Mouse (Mus musculus): ENCODE results near the gene Zkscan4. TPM values are rescaled to one million over a fixed set of nuclear protein-coding genes. Genes with fewer than 3 reads are reported as not detected.
"Not testable (repeated sequence)": the region's sequence is repeated elsewhere in the genome, so short reads cannot be mapped to it uniquely, and the experiment has no call there.

Zkscan4 gene
- 10.1 and 10.7 TPM in 2 replicates for polyA plus RNA-seq (2015; fragmentation: Nextera tagmentation; extraction: Ambion mirVana)

DNA sequence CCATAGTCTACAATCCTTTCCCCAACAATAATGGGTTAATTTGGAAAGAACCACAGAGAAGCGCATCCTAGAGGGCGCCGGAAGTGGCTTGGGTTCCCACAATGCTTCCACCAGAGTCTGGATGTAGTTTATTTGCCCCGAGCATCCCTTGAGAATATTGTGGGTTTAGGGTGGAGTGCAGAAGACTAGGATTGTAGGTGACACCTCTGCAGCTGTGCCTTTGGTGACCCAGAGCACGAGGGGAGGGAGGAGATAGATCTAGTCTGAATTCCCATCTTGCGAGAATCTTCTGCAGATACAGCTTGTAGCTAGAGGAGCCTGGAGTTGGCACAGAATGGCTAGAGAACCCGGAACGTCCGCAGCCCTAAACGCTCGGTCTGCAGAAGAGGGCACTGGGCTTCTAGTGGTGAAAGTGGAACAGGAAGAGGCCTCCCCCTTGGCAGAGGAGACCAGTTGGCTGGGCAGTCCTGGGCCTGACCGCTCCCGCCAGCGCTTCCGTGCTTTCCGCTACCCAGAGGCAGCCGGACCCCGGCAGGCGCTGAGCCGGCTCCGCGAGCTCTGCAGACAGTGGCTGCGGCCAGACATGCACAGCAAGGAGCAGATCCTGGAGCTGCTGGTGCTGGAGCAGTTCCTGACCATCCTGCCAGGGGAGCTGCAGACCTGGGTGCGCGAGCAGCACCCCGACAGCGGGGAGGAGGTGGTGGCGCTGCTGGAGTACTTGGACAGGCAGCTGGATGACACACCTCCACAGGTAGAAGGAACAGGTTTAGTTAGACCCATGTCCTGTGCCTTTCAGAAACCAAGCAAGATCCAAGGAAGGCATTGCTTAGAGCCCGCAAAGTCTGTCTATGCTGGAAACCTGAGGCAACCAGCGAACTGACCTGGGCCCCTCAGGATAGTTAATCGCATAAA, at the start of gene Zkscan4, which contains the start of gene Gm10065:
Zkscan4 (plus strand) TSS at position 149 of the 912 bp plus-strand sequence.
Gm10065 (minus strand) TSS at position 683 of the 912 bp plus-strand sequence.
- H3K4me3 ChIP-seq (replicated peaks; ENCODE audit: low read length) = peak within 1 kb of the TSS; percentile 81
- H3K36me3 ChIP-seq (ENCODE audit: control insufficient read depth, insufficient read depth); H3K9me3 ChIP-seq (ENCODE audit: control insufficient read depth, low read length); H3K27me3 ChIP-seq (replicated peaks; ENCODE audit: control insufficient read depth, insufficient read depth, low read length): not testable (repeated sequence)
- peak within 1 kb of the TSS; percentile 85 for H3K27ac ChIP-seq (ENCODE audit: low read length)
- 2% methylated on average over 31 of the region's 31 CpGs for WGBS
- H3K4me1 ChIP-seq (replicated peaks; ENCODE audit: control insufficient read depth, insufficient read depth, low read length) = peaks cover 12% of the 10 kb centered on the region
- H3K9ac ChIP-seq (replicated peaks; ENCODE audit: low read depth, low read length) = peak within 1 kb of the TSS; percentile 77
- peak within 1 kb of the TSS; percentile 59 for H3K4me2 ChIP-seq (ENCODE audit: low read length)
- peak; percentile 95 for ATAC-seq

GRCm38 (mm10) chr13:21435476-21435875, 43.2 kb upstream of the Zkscan4 start:
- H3K36me3 ChIP-seq (ENCODE audit: control insufficient read depth, insufficient read depth) = no peaks in the 10 kb centered on the region
- WGBS = 91% methylated on average over 4 of the region's 4 CpGs
- peaks cover 5% of the 10 kb centered on the region for H3K4me1 ChIP-seq (replicated peaks; ENCODE audit: control insufficient read depth, insufficient read depth, low read length)

GRCm38 (mm10) chr13:21440503-21441206, 38.1 kb upstream of the Zkscan4 start, which contains the start of gene Pgbd1:
TSS of gene Pgbd1 (minus strand) at chr13:21441058.
- H3K27me3 ChIP-seq (replicated peaks; ENCODE audit: control insufficient read depth, insufficient read depth, low read length) = no peaks in the 10 kb centered on the region
- H3K4me3 ChIP-seq (replicated peaks; ENCODE audit: low read length) = peak within 1 kb of the TSS; percentile 68
- peaks cover 15% of the 10 kb centered on the region; the same call in 1 of the 2 replicates for H3K36me3 ChIP-seq (ENCODE audit: control insufficient read depth, insufficient read depth)
- H3K4me1 ChIP-seq (replicated peaks; ENCODE audit: control insufficient read depth, insufficient read depth, low read length) = peaks cover 9% of the 10 kb centered on the region
- peak; percentile 91 for ATAC-seq
- peak within 1 kb of the TSS; percentile 66 for H3K27ac ChIP-seq (ENCODE audit: low read length)
- peak within 1 kb of the TSS; percentile 77 for H3K9ac ChIP-seq (replicated peaks; ENCODE audit: low read depth, low read length)
- under 1% methylated on average over 32 of the region's 32 CpGs for WGBS
- H3K9me3 ChIP-seq (ENCODE audit: control insufficient read depth, low read length) = no peaks in the 10 kb centered on the region
- H3K4me2 ChIP-seq (ENCODE audit: low read length) = peak within 1 kb of the TSS; percentile 96

More at GRCm38 (mm10) chr13:21435476-21435875, 43.2 kb upstream of the Zkscan4 start:
- H3K4me2 ChIP-seq (ENCODE audit: low read length) = no peak overlapping the region
- no peaks in the 10 kb centered on the region for H3K27me3 ChIP-seq (replicated peaks; ENCODE audit: control insufficient read depth, insufficient read depth, low read length)
- H3K4me3 ChIP-seq (replicated peaks; ENCODE audit: low read length) = no peak overlapping the region
- H3K9me3 ChIP-seq (ENCODE audit: control insufficient read depth, low read length) = no peaks in the 10 kb centered on the region
- no peak overlapping the region for H3K9ac ChIP-seq (replicated peaks; ENCODE audit: low read depth, low read length)
- no peak overlapping the region for H3K27ac ChIP-seq (ENCODE audit: low read length)
- ATAC-seq = no peak

GRCm38 (mm10) chr13:21441207-21441572, 37.5 kb upstream of the Zkscan4 start:
- H3K9me3 ChIP-seq (ENCODE audit: control insufficient read depth, low read length) = no peaks in the 10 kb centered on the region
- WGBS = 14% methylated on average over 10 of the region's 10 CpGs
- H3K36me3 ChIP-seq (ENCODE audit: control insufficient read depth, insufficient read depth) = peaks cover 16% of the 10 kb centered on the region
- H3K4me3 ChIP-seq (replicated peaks; ENCODE audit: low read length) = peak overlapping the region; percentile 68
- peak; percentile 31 for ATAC-seq
- peak overlapping the region; percentile 96 for H3K4me2 ChIP-seq (ENCODE audit: low read length)
- no peak overlapping the region for H3K27ac ChIP-seq (ENCODE audit: low read length)
- H3K4me1 ChIP-seq (replicated peaks; ENCODE audit: control insufficient read depth, insufficient read depth, low read length) = peaks cover 9% of the 10 kb centered on the region
- H3K27me3 ChIP-seq (replicated peaks; ENCODE audit: control insufficient read depth, insufficient read depth, low read length) = no peaks in the 10 kb centered on the region
- peak overlapping the region; percentile 77 for H3K9ac ChIP-seq (replicated peaks; ENCODE audit: low read depth, low read length)

GRCm38 (mm10) chr13:21446796-21447195, 31.9 kb upstream of the Zkscan4 start:
- Histone ChIP-seq H3K9me3 (ENCODE audit: control insufficient read depth, low read length) (no peaks in the 10 kb centered on the region), H3K4me3 (replicated peaks; ENCODE audit: low read length) (no peak overlapping the region), H3K27me3 (replicated peaks; ENCODE audit: control insufficient read depth, insufficient read depth, low read length) (no peaks in the 10 kb centered on the region), H3K4me1 (replicated peaks; ENCODE audit: control insufficient read depth, insufficient read depth, low read length) (0 out of 2 replicates have a peak, but pooled peaks cover 2% of the 10 kb centered on the region), H3K36me3 (ENCODE audit: control insufficient read depth, insufficient read depth) (peaks cover 26% of the 10 kb centered on the region), H3K4me2 (ENCODE audit: low read length) (no peak overlapping the region), H3K27ac (ENCODE audit: low read length) (no peak overlapping the region), H3K9ac (replicated peaks; ENCODE audit: low read depth, low read length) (no peak overlapping the region)
- no peak for ATAC-seq
- WGBS = 90% methylated on average over 9 of the region's 9 CpGs

- peaks cover 12% of the 10 kb centered on the region for H3K4me1 ChIP-seq (replicated peaks; ENCODE audit: control insufficient read depth, insufficient read depth, low read length)
- H3K27ac ChIP-seq (ENCODE audit: low read length) = no peak overlapping the region
- H3K27me3 ChIP-seq (replicated peaks; ENCODE audit: control insufficient read depth, insufficient read depth, low read length) = no peaks in the 10 kb centered on the region
- ATAC-seq = no peak
- peaks cover 26% of the 10 kb centered on the region for H3K36me3 ChIP-seq (ENCODE audit: control insufficient read depth, insufficient read depth)
- 80% methylated on average over 16 of the region's 16 CpGs for WGBS
- no peak overlapping the region for H3K4me2 ChIP-seq (ENCODE audit: low read length)
- no peaks in the 10 kb centered on the region for H3K9me3 ChIP-seq (ENCODE audit: control insufficient read depth, low read length)
- H3K4me3 ChIP-seq (replicated peaks; ENCODE audit: low read length) = no peak overlapping the region
- H3K9ac ChIP-seq (replicated peaks; ENCODE audit: low read depth, low read length) = no peak overlapping the region
Observed at GRCm38 (mm10) chr13:21447856-21448614, 30.7 kb upstream of the Zkscan4 start.

DNA sequence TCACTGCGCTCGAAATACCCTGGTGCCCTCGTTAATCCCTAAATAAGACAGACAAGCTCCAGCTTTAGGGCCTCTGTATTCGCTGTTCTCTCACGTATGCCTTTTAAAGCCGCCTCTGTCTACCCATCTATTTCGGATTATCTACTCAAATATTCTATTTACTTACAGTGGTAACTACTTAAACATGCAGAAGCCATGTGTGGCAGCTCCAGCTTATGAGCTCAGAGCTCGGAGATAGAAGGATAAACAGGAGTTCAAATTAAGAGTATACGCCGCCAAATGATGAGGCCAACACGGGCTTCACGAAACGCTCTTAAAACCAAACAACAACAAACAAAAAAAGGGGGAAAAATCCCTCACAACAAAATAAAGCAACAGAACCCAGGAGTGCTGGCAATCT, 25.7 kb upstream of the Zkscan4 start:
- Histone ChIP-seq H3K27ac (ENCODE audit: low read length) (peak overlapping the region; percentile 48), H3K9ac (replicated peaks; ENCODE audit: low read depth, low read length) (peak overlapping the region; percentile 62), H3K4me1 (replicated peaks; ENCODE audit: control insufficient read depth, insufficient read depth, low read length) (peaks cover 12% of the 10 kb centered on the region), H3K9me3 (ENCODE audit: control insufficient read depth, low read length) (no peaks in the 10 kb centered on the region), H3K36me3 (ENCODE audit: control insufficient read depth, insufficient read depth) (no peaks in the 10 kb centered on the region), H3K4me3 (replicated peaks; ENCODE audit: low read length) (peak overlapping the region; percentile 58), H3K4me2 (ENCODE audit: low read length) (peak overlapping the region; percentile 59), H3K27me3 (replicated peaks; ENCODE audit: control insufficient read depth, insufficient read depth, low read length) (no peaks in the 10 kb centered on the region)
- under 1% methylated on average over 13 of the region's 13 CpGs for WGBS
- peak; percentile 51 for ATAC-seq

DNA sequence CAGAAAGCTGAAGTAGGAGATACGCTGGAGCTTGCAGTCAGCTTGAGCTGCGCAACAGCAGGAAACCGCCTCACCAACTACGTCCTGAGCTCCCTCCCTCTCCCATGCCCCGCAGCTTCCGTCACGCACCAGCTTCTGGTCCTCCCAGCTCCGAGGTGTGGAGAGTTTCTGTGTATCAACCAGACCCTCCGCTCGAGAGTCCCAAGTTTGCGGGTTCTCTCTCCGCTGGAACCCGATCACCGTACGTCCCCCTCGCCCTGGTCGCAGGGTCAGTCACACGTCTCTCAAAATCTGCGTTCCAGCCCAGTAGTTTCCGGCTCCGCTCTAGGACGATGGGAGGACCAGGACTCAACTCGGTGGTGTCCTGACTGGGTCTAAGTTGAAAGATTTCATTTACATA, 25.3 kb upstream of the Zkscan4 start, which contains the start of gene Zscan26:
Zscan26 (minus strand) TSS at position 282 of the 400 bp plus-strand sequence.
- Histone ChIP-seq H3K27ac (ENCODE audit: low read length) (peak within 1 kb of the TSS; percentile 48), H3K4me2 (ENCODE audit: low read length) (peak within 1 kb of the TSS; percentile 59), H3K4me1 (replicated peaks; ENCODE audit: control insufficient read depth, insufficient read depth, low read length) (peaks cover 12% of the 10 kb centered on the region), H3K27me3 (replicated peaks; ENCODE audit: control insufficient read depth, insufficient read depth, low read length) (no peaks in the 10 kb centered on the region), H3K9ac (replicated peaks; ENCODE audit: low read depth, low read length) (peak within 1 kb of the TSS; percentile 62), H3K4me3 (replicated peaks; ENCODE audit: low read length) (peak within 1 kb of the TSS; percentile 58), H3K9me3 (ENCODE audit: control insufficient read depth, low read length) (no peaks in the 10 kb centered on the region), H3K36me3 (ENCODE audit: control insufficient read depth, insufficient read depth) (no peaks in the 10 kb centered on the region)
- under 1% methylated on average over 23 of the region's 23 CpGs for WGBS
- peak; percentile 95 for ATAC-seq
